Mouse (Mus musculus): ENCODE measurements around the gene Exoc4.

DNA sequence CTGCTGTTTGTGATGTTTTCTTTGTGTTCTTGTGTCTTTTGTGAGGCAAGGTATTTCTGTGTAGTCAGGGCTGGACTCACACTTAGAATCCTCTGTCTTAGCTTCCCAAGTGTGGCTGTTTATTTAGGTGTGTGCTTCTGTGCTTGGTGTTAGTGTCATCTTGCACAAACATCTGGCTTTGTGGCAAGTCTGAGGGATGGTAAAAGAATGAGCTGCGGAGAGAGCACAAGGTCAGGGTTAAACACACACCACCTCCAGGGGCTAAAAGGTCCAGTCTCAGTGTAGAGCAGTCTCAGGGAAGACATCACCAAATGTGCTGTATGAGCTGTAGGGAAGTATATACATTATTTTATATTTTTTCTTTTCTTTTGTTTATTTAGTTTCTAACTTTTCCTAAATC, 57.1 kb downstream of the Exoc4 start:
- no peak for TF ChIP-seq CTCF (IDR thresholded peaks at IDR 0.05)
- no peak for TF ChIP-seq EP300 (IDR thresholded peaks at IDR 0.05)

All from lung, postnatal 0 days (tissue).